Mouse (Mus musculus): ENCODE results near the gene Grip1. TPM values are rescaled to one million over a fixed set of nuclear protein-coding genes. Genes with fewer than 3 reads are reported as not detected.

The Grip1 gene
- total RNA-seq, 2 experiments from 2014 or later, result not detected

- intact Hi-C loops (cut with DNase I), result no loop called here
- H3K4me3 ChIP-seq, result peak overlapping the region; percentile 60
- H3K27ac ChIP-seq, result no peak overlapping the region
- TF ChIP-seq CTCF (IDR thresholded peaks at IDR 0.05), result no peak
- no peak for DNase-seq
Measured at GRCm38 (mm10) chr10:119819740-119820139, 366.1 kb downstream of the Grip1 start.

- Histone ChIP-seq H3K4me3 (no peak overlapping the region), H3K27ac (no peak overlapping the region)
- DNase-seq, result no peak
- no peak for TF ChIP-seq CTCF (IDR thresholded peaks at IDR 0.05)
- intact Hi-C loops (cut with DNase I), result no loop called here
Measured at GRCm38 (mm10) chr10:119820428-119820827, 366.8 kb downstream of the Grip1 start.

- TF ChIP-seq CTCF (IDR thresholded peaks at IDR 0.05), result no peak
- Histone ChIP-seq H3K4me3 (no peak overlapping the region), H3K27ac (no peak overlapping the region)
- DNase-seq, result no peak
- intact Hi-C loops (cut with DNase I), result no loop called here
Measured at GRCm38 (mm10) chr10:119823691-119824090, 370.1 kb downstream of the Grip1 start.

GRCm38 (mm10) chr10:119824521-119824920 lies 370.9 kb downstream of the Grip1 start:
- H3K27ac ChIP-seq, result no peak overlapping the region
- no peak overlapping the region for H3K4me3 ChIP-seq
- intact Hi-C loops (cut with DNase I), result no loop called here
- DNase-seq, result no peak
- TF ChIP-seq CTCF (IDR thresholded peaks at IDR 0.05), result no peak

- intact Hi-C loops (cut with DNase I), result no loop called here
- Histone ChIP-seq H3K27ac (no peak overlapping the region), H3K4me3 (no peak overlapping the region)
- no peak for TF ChIP-seq CTCF (IDR thresholded peaks at IDR 0.05)
- DNase-seq, result peak; percentile 40
Measured at GRCm38 (mm10) chr10:119830388-119830956, 376.8 kb downstream of the Grip1 start.

GRCm38 (mm10) chr10:119831086-119831485 lies 377.5 kb downstream of the Grip1 start:
- H3K27ac ChIP-seq, result no peak overlapping the region
- no peak for DNase-seq
- intact Hi-C loops (cut with DNase I), result no loop called here
- no peak for TF ChIP-seq CTCF (IDR thresholded peaks at IDR 0.05)
- no peak overlapping the region for H3K4me3 ChIP-seq

- no peak for TF ChIP-seq CTCF (IDR thresholded peaks at IDR 0.05)
- intact Hi-C loops (cut with DNase I), result no loop called here
- DNase-seq, result no peak
- Histone ChIP-seq H3K27ac (no peak overlapping the region), H3K4me3 (no peak overlapping the region)
Measured at GRCm38 (mm10) chr10:119833334-119833733, 379.7 kb downstream of the Grip1 start.

- no peak for TF ChIP-seq CTCF (IDR thresholded peaks at IDR 0.05)
- DNase-seq, result no peak
- intact Hi-C loops (cut with DNase I), result no loop called here
- H3K27ac ChIP-seq, result no peak overlapping the region
- H3K4me3 ChIP-seq, result no peak overlapping the region
Measured at GRCm38 (mm10) chr10:119834122-119834521, 380.5 kb downstream of the Grip1 start.

GRCm38 (mm10) chr10:119839645-119840044 lies 386.0 kb downstream of the Grip1 start:
- TF ChIP-seq CTCF (IDR thresholded peaks at IDR 0.05), result no peak

GRCm38 (mm10) chr10:119842004-119842403 lies 388.4 kb downstream of the Grip1 start:
- TF ChIP-seq CTCF (IDR thresholded peaks at IDR 0.05), result no peak
- intact Hi-C loops (cut with DNase I), result no loop called here
- no peak for DNase-seq
- Histone ChIP-seq H3K4me3 (no peak overlapping the region), H3K27ac (no peak overlapping the region)

More at GRCm38 (mm10) chr10:119839645-119840044, 386.0 kb downstream of the Grip1 start:
- no peak overlapping the region for H3K27ac ChIP-seq
- intact Hi-C loops (cut with DNase I), result no loop called here
- H3K4me3 ChIP-seq, result no peak overlapping the region
- DNase-seq, result no peak

GRCm38 (mm10) chr10:119845705-119846410 lies 392.2 kb downstream of the Grip1 start:
- intact Hi-C loops (cut with DNase I), result no loop called here
- Histone ChIP-seq H3K4me3 (no peak overlapping the region), H3K27ac (no peak overlapping the region)
- TF ChIP-seq CTCF (IDR thresholded peaks at IDR 0.05), result no peak
- DNase-seq, result no peak

- DNase-seq, result no peak
- Histone ChIP-seq H3K4me3 (no peak overlapping the region), H3K27ac (no peak overlapping the region)
- no peak for TF ChIP-seq CTCF (IDR thresholded peaks at IDR 0.05)
- intact Hi-C loops (cut with DNase I), result no loop called here
Measured at GRCm38 (mm10) chr10:119851594-119851993, 398.0 kb downstream of the Grip1 start.

- no peak overlapping the region for H3K27ac ChIP-seq
- no peak for TF ChIP-seq CTCF (IDR thresholded peaks at IDR 0.05)
- DNase-seq, result no peak
- intact Hi-C loops (cut with DNase I), result no loop called here
- no peak overlapping the region for H3K4me3 ChIP-seq
Measured at GRCm38 (mm10) chr10:119852582-119853135, 399.0 kb downstream of the Grip1 start.
